Mouse (Mus musculus) small intestine, adult 2 months (tissue): ENCODE results near the gene Card11.

Source experiments
- CTCF ChIP-seq: fragments of 200-500 bp; IDR thresholded peaks from 2 replicates; pipeline ENCODE4 v1.5.1; 2012; ENCODE audit warnings: low read depth, mild to moderate bottlenecking, control low read depth, inconsistent platforms, low read length, moderate library complexity, mixed read lengths; ENCODE audit not compliant: insufficient replicate concordance, insufficient read length; ENCODE audit errors: extremely low read depth
- POLR2A ChIP-seq: fragments of 200-500 bp; IDR thresholded peaks from 2 replicates; pipeline ENCODE4 v1.6.1; 2012; ENCODE audit warnings: low read depth, mild to moderate bottlenecking, control low read depth, inconsistent platforms, low read length, moderate library complexity

DNA sequence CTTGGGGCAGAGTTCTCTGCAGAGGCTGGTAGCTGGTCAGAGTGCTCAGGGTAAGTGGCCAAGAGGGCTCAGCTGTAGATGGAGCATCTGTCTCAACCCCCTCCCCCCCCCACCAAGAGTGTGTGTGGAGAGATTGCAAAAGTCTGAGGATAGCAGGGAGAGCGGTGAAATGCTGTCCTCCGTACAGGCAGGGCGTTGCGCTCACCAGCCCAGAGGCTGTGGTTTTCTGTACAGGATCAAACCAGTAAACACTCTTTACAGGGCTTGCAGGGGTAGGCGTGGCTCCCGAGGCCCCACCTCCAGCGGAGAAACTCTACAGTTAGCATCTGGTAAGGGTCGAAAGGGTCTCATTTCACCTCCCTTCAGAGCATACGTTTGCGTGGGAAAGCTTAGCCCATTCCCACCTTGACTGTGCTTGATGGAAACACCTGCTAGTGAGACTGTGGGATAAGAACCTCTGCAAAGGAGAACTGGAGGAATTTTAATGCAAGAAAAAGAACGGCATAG, 127.8 kb downstream of the Card11 start:
- TF ChIP-seq POLR2A (no peak), CTCF (no peak)
